ENCODE assay signal across 8 mouse cellular contexts in the genomic region with DNA sequence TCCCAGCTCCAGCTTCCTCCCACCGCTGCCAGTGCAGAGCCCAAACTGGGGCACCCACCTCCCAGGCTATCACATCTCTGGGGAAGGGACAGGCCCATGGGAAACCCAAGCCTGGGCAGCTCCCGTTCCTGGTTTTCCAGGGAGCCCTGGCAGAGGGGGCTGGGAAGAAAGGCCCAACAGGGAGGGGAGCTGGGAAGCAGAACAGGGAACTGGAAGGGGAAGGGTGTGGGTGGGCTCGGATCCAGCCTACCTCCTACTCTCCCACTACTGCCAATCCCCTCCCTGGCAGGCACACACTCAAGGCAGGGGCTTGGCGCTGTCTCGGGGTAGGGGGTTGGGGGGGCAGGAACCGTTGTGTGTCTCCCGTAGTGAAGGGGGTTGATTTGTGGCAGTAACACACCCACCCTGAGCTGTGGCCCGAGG. TPM values are rescaled to one million over a fixed set of nuclear protein-coding genes. Genes with fewer than 3 reads are reported as not detected.
DNase-seq lines count a peak whose midpoint lies in the region; ATAC-seq and TF ChIP-seq lines count a peak whose summit lies in the region.

No protein-coding gene starts in this region.

- H3K27me3 ChIP-seq in forebrain, postnatal 0 days (ENCODE audit: insufficient read depth, low read length), result no peaks in the 10 kb centered on the region
- H3K27me3 ChIP-seq in liver, embryonic 12.5 days (replicated peaks), result no peaks in the 10 kb centered on the region
- H3K27me3 ChIP-seq in thymus, adult 2 months (ENCODE audit: control insufficient read depth, insufficient read depth, low read length), result no peaks in the 10 kb centered on the region

- no peak for TF ChIP-seq POLR2A in brain, embryonic 14.5 days (IDR thresholded peaks at IDR 0.05; ENCODE audit: borderline replicate concordance, extremely low read depth, insufficient read depth, insufficient read length, poor library complexity, severe bottlenecking)
- TF ChIP-seq POLR2A in thymus, adult 2 months (IDR thresholded peaks at IDR 0.05; ENCODE audit: control insufficient read depth, extremely low read depth, insufficient read depth, low read length, poor library complexity), result no peak

- H3K9me3 ChIP-seq in forebrain, postnatal 0 days (ENCODE audit: low read length), result no peaks in the 10 kb centered on the region
- no peaks in the 10 kb centered on the region for H3K9me3 ChIP-seq in liver, embryonic 12.5 days (replicated peaks)

- intact Hi-C loops in heart, postnatal 14 days (cut with DNase I), result loop anchor here (2.0 kb wide), 1 partner anchor 19 kb away; no protein-coding TSS in a partner anchor

- 5% methylated on average over 8 of the region's 8 CpGs for WGBS in forebrain, postnatal 0 days
- WGBS in liver, embryonic 12.5 days (ENCODE audit: insufficient replicate concordance), result 8% methylated on average over 6 of the region's 8 CpGs
- WGBS in thymus, adult 2 months, result 8% methylated on average over 8 of the region's 8 CpGs

- H3K36me3 ChIP-seq in forebrain, postnatal 0 days (ENCODE audit: insufficient read depth), result peaks cover 32% of the 10 kb centered on the region
- peaks cover 38% of the 10 kb centered on the region for H3K36me3 ChIP-seq in liver, embryonic 12.5 days
- 0 out of 2 replicates have a peak, but pooled peaks cover 6% of the 10 kb centered on the region for H3K36me3 ChIP-seq in thymus, adult 2 months (ENCODE audit: control insufficient read depth, insufficient read depth, low read length)

- peak overlapping the region; percentile 49 for H3K4me2 ChIP-seq in forebrain, postnatal 0 days (ENCODE audit: low read depth)
- peak overlapping the region; percentile 56 for H3K4me2 ChIP-seq in liver, embryonic 12.5 days

- H3K4me1 ChIP-seq in forebrain, postnatal 0 days (ENCODE audit: insufficient read depth), result peaks cover 32% of the 10 kb centered on the region
- H3K4me1 ChIP-seq in liver, embryonic 12.5 days, result peaks cover 42% of the 10 kb centered on the region
- peaks cover 44% of the 10 kb centered on the region for H3K4me1 ChIP-seq in thymus, adult 2 months (replicated peaks; ENCODE audit: control insufficient read depth, insufficient read depth, low read length)

- peak; percentile 96 for DNase-seq in brain, embryonic 14.5 days (ENCODE audit: low read depth)
- peak; percentile 90 for DNase-seq in forebrain, postnatal 0 days
- DNase-seq in heart, postnatal 14 days, result peak; percentile 80 to 82
- DNase-seq in kidney, postnatal 25 days, result peak; percentile 72 to 89
- DNase-seq in neural tube, embryonic 10.5 days (ENCODE audit: extremely low spot score, low spot score), result peak; percentile 43
- peak; percentile 37 for DNase-seq in thymus, adult 2 months

- ATAC-seq in forebrain, postnatal 0 days, result peak; percentile 92
- peak; percentile 7; the same call in 1 of the 2 replicates for ATAC-seq in liver, embryonic 12.5 days
- ATAC-seq in monocyte, adult 5-6 weeks (replicated peaks; ENCODE audit: insufficient number of reproducible peaks, low FRiP score, low TSS enrichment, poor library complexity, severe bottlenecking), result no peak

- no peak for TF ChIP-seq CTCF in brain, embryonic 14.5 days (IDR thresholded peaks at IDR 0.05; ENCODE audit: borderline replicate concordance, extremely low read depth, insufficient read depth, insufficient read length)
- no peak for TF ChIP-seq CTCF in forebrain, postnatal 0 days (IDR thresholded peaks at IDR 0.05; ENCODE audit: low read depth)
- no peak for TF ChIP-seq CTCF in thymus, adult 2 months (IDR thresholded peaks at IDR 0.05; ENCODE audit: borderline replicate concordance, control insufficient read depth, extremely low read depth, insufficient read depth, low read length, poor library complexity)

- peak overlapping the region; percentile 79 for H3K27ac ChIP-seq in forebrain, postnatal 0 days (ENCODE audit: low read depth, low read length)
- peak overlapping the region; percentile 73 for H3K27ac ChIP-seq in liver, embryonic 12.5 days
- peak overlapping the region; percentile 82 for H3K27ac ChIP-seq in thymus, adult 2 months (ENCODE audit: control insufficient read depth, insufficient read depth, low read length)

- peak overlapping the region; percentile 40 for H3K9ac ChIP-seq in forebrain, postnatal 0 days
- H3K9ac ChIP-seq in liver, embryonic 12.5 days, result peak overlapping the region; percentile 29

- peak overlapping the region; percentile 12 for H3K4me3 ChIP-seq in forebrain, postnatal 0 days (ENCODE audit: low read depth, low read length)
- H3K4me3 ChIP-seq in liver, embryonic 12.5 days, result peak overlapping the region; percentile 10; the same call in 1 of the 2 replicates
- peak overlapping the region; percentile 40 for H3K4me3 ChIP-seq in thymus, adult 2 months (ENCODE audit: control insufficient read depth, insufficient read depth, low read length)

RNA-seq across cellular contexts. Expression of gene Dnmt3a, which starts 28.1 kb away (rescaled TPM):
- polyA plus RNA-seq in brain, embryonic 14.5 days (2012; rRNA removed), result 36.2 and 54.8 TPM in 2 replicates
- 54.8 and 72.8 TPM in 2 replicates for total RNA-seq in forebrain, postnatal 0 days (2014; rRNA removed)
- polyA plus RNA-seq in forebrain, postnatal 0 days (2015; fragmentation: Nextera tagmentation; extraction: Ambion mirVana), result 51.1 and 91.4 TPM in 2 replicates
- total RNA-seq in heart, postnatal 14 days (2021), result 100 to 1,000 TPM; 118 to 122 TPM
- polyA plus RNA-seq in liver, embryonic 12.5 days (2016; fragmentation: Nextera tagmentation; extraction: Ambion mirVana), result 57.9 and 58.7 TPM in 2 replicates
- 40.9 and 55.1 TPM in 2 replicates for polyA plus RNA-seq in thymus, adult 2 months (2012; rRNA removed)
- 13.2 to 31.5 TPM (median 18.2 TPM) in 3 replicates for total RNA-seq in monocyte, adult 5-6 weeks (2017)

Comparison
In these comparisons a context has a peak if more than half of its experiments do, and no peak if none do; other contexts are left out.
1. DNase-seq: peak in every context shown above with its lines; median percentile 96 in brain, embryonic 14.5 days; 90 in forebrain, postnatal 0 days; 81 in heart, postnatal 14 days; 80 in kidney, postnatal 25 days; 43 in neural tube, embryonic 10.5 days; 37 in thymus, adult 2 months.